Mouse (Mus musculus): ENCODE measurements around the gene Ubl5.

- TF ChIP-seq GATA1 (IDR thresholded peaks at IDR 0.05; ENCODE audit: borderline replicate concordance, low read length), result no peak
- no peak for TF ChIP-seq FLI1 (IDR thresholded peaks at IDR 0.05; ENCODE audit: low read length)
Observed at GRCm38 (mm10) chr9:20666510-20667034, 23.9 kb downstream of the Ubl5 start.

Data from megakaryocyte, embryonic 14.5 days (primary cell).